Mouse (Mus musculus): ENCODE results near the gene Kbtbd12. TPM values are rescaled to one million over a fixed set of nuclear protein-coding genes. Genes with fewer than 3 reads are reported as not detected.

The Kbtbd12 gene
- polyA plus RNA-seq, 2 experiments: 0.78 to 0.95 TPM

- Histone ChIP-seq H3K27me3 (ENCODE audit: control insufficient read depth, insufficient read depth, low read length) (no peaks in the 10 kb centered on the region), H3K9ac (ENCODE audit: low read depth, low read length, severe bottlenecking) (no peak overlapping the region), H3K27ac (replicated peaks; ENCODE audit: low read depth, low read length) (no peak overlapping the region), H3K9me3 (ENCODE audit: control insufficient read depth, low read length) (peaks cover 4% of the 10 kb centered on the region; the same call in 1 of the 2 replicates), H3K36me3 (ENCODE audit: control insufficient read depth, insufficient read depth, low read length) (no peaks in the 10 kb centered on the region), H3K4me3 (replicated peaks; ENCODE audit: low read length) (no peak overlapping the region), H3K4me2 (replicated peaks; ENCODE audit: low read depth, low read length, severe bottlenecking) (no peak overlapping the region), H3K4me1 (ENCODE audit: control insufficient read depth, insufficient read depth, low read length) (no peaks in the 10 kb centered on the region)
- no peak for TF ChIP-seq POLR2A (IDR thresholded peaks at IDR 0.05; ENCODE audit: borderline replicate concordance, extremely low read depth, insufficient read depth, insufficient read length)
- WGBS: 67% methylated on average over 4 of the region's 4 CpGs
- DNase-seq (ENCODE audit: low spot score) (no peak), ATAC-seq (ENCODE audit: low FRiP score, low read depth) (no peak)
Measured at GRCm38 (mm10) chr6:88641346-88641920, 3.7 kb upstream of the Kbtbd12 start.

DNA sequence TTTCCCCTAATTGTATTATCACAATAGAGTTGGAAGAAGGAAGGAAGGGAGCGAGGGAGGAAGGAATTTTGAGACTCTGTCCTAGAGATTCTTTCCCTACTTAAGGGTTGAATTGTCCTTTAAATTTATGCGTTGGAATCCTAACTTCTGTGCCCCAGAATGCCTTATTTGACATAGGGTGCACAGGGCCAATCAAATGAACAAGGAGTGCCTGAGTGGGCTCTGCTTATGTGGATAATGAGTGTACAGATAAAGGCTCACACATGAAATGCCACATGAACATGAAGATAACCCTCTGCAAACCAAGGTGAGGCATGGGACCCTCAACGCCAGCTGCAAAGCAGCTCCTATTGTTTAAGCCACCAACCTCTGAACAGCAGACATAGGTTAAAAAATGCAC is 2.6 kb upstream of the Kbtbd12 start:
- H3K4me1 ChIP-seq (ENCODE audit: control insufficient read depth, insufficient read depth, low read length): no peaks in the 10 kb centered on the region
- no peak overlapping the region for H3K4me2 ChIP-seq (replicated peaks; ENCODE audit: low read depth, low read length, severe bottlenecking)
- WGBS: 47% methylated on average over 3 of the region's 3 CpGs
- no peaks in the 10 kb centered on the region for H3K27me3 ChIP-seq (ENCODE audit: control insufficient read depth, insufficient read depth, low read length)
- H3K9ac ChIP-seq (ENCODE audit: low read depth, low read length, severe bottlenecking): no peak overlapping the region
- H3K4me3 ChIP-seq (replicated peaks; ENCODE audit: low read length): no peak overlapping the region
- no peak for DNase-seq (ENCODE audit: low spot score)
- no peak for TF ChIP-seq POLR2A (IDR thresholded peaks at IDR 0.05; ENCODE audit: borderline replicate concordance, extremely low read depth, insufficient read depth, insufficient read length)
- H3K27ac ChIP-seq (replicated peaks; ENCODE audit: low read depth, low read length): no peak overlapping the region
- H3K36me3 ChIP-seq (ENCODE audit: control insufficient read depth, insufficient read depth, low read length): no peaks in the 10 kb centered on the region
- ATAC-seq (ENCODE audit: low FRiP score, low read depth): no peak
- peaks cover 4% of the 10 kb centered on the region; the same call in 1 of the 2 replicates for H3K9me3 ChIP-seq (ENCODE audit: control insufficient read depth, low read length)

DNA sequence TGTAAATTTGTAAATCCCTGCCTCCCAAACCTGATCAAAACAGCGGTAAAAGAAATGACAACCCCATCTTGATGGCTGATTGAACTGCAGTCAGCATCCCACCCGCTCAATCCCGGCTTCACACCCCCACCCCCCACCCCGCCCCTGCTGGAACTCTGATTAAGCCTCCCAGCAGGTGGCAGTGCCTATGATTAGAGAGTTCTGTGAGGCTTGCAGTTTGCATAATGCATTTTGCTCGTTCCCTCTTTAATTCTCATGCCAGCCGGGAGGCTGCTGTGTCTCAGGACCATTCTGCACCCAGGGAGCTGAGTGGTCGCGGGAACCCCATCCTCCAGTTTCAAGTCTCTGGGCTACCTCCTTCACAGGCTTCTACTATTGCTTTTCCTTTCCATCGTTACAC is 2.2 kb upstream of the Kbtbd12 start:
- no peaks in the 10 kb centered on the region for H3K36me3 ChIP-seq (ENCODE audit: control insufficient read depth, insufficient read depth, low read length)
- H3K4me2 ChIP-seq (replicated peaks; ENCODE audit: low read depth, low read length, severe bottlenecking): no peak overlapping the region
- 3% methylated on average over 9 of the region's 9 CpGs for WGBS
- H3K9me3 ChIP-seq (ENCODE audit: control insufficient read depth, low read length): peaks cover 4% of the 10 kb centered on the region; the same call in 1 of the 2 replicates
- ATAC-seq (ENCODE audit: low FRiP score, low read depth) (no peak), DNase-seq (ENCODE audit: low spot score) (no peak)
- H3K4me3 ChIP-seq (replicated peaks; ENCODE audit: low read length): no peak overlapping the region
- no peak overlapping the region for H3K27ac ChIP-seq (replicated peaks; ENCODE audit: low read depth, low read length)
- no peaks in the 10 kb centered on the region for H3K4me1 ChIP-seq (ENCODE audit: control insufficient read depth, insufficient read depth, low read length)
- no peak for TF ChIP-seq POLR2A (IDR thresholded peaks at IDR 0.05; ENCODE audit: borderline replicate concordance, extremely low read depth, insufficient read depth, insufficient read length)
- H3K27me3 ChIP-seq (ENCODE audit: control insufficient read depth, insufficient read depth, low read length): no peaks in the 10 kb centered on the region
- no peak overlapping the region for H3K9ac ChIP-seq (ENCODE audit: low read depth, low read length, severe bottlenecking)

GRCm38 (mm10) chr6:88639372-88639920 is 1.7 kb upstream of the Kbtbd12 start:
- ATAC-seq (ENCODE audit: low FRiP score, low read depth) (no peak), DNase-seq (ENCODE audit: low spot score) (no peak)
- Histone ChIP-seq H3K4me1 (ENCODE audit: control insufficient read depth, insufficient read depth, low read length) (no peaks in the 10 kb centered on the region), H3K4me2 (replicated peaks; ENCODE audit: low read depth, low read length, severe bottlenecking) (no peak overlapping the region), H3K4me3 (replicated peaks; ENCODE audit: low read length) (no peak overlapping the region), H3K9ac (ENCODE audit: low read depth, low read length, severe bottlenecking) (no peak overlapping the region), H3K27ac (replicated peaks; ENCODE audit: low read depth, low read length) (no peak overlapping the region), H3K9me3 (ENCODE audit: control insufficient read depth, low read length) (peaks cover 4% of the 10 kb centered on the region; the same call in 1 of the 2 replicates), H3K36me3 (ENCODE audit: control insufficient read depth, insufficient read depth, low read length) (no peaks in the 10 kb centered on the region), H3K27me3 (ENCODE audit: control insufficient read depth, insufficient read depth, low read length) (no peaks in the 10 kb centered on the region)
- 32% methylated on average over 6 of the region's 6 CpGs for WGBS
- TF ChIP-seq POLR2A (IDR thresholded peaks at IDR 0.05; ENCODE audit: borderline replicate concordance, extremely low read depth, insufficient read depth, insufficient read length): no peak

DNA sequence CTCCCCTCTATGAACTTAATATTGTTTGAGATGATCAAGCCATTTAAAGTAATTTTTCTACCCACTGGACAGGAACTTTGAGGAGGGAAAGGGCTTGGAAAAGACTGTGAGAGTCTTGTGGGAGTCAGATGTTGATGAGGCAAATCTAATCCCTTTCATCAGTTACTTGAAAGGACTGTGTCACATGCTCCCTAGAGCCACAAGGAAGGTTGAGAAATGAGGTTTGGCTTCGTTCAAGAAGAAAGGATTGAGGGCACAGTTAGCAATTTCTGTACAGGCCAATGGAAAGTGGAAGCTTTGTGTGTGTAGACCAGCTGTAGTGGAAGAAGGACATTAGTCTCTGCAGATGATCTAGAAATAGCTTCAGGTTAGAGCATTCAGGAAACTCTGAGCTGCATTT is 1.2 kb upstream of the Kbtbd12 start:
- H3K36me3 ChIP-seq (ENCODE audit: control insufficient read depth, insufficient read depth, low read length): no peaks in the 10 kb centered on the region
- no peak overlapping the region for H3K27ac ChIP-seq (replicated peaks; ENCODE audit: low read depth, low read length)
- DNase-seq (ENCODE audit: low spot score): no peak
- H3K4me3 ChIP-seq (replicated peaks; ENCODE audit: low read length): no peak overlapping the region
- no peaks in the 10 kb centered on the region for H3K27me3 ChIP-seq (ENCODE audit: control insufficient read depth, insufficient read depth, low read length)
- WGBS: 42% methylated on average over 1 of the region's 1 CpGs
- TF ChIP-seq POLR2A (IDR thresholded peaks at IDR 0.05; ENCODE audit: borderline replicate concordance, extremely low read depth, insufficient read depth, insufficient read length): no peak
- no peak overlapping the region for H3K4me2 ChIP-seq (replicated peaks; ENCODE audit: low read depth, low read length, severe bottlenecking)
- H3K9ac ChIP-seq (ENCODE audit: low read depth, low read length, severe bottlenecking): no peak overlapping the region
- no peaks in the 10 kb centered on the region for H3K4me1 ChIP-seq (ENCODE audit: control insufficient read depth, insufficient read depth, low read length)
- ATAC-seq (ENCODE audit: low FRiP score, low read depth): no peak
- peaks cover 4% of the 10 kb centered on the region; the same call in 1 of the 2 replicates for H3K9me3 ChIP-seq (ENCODE audit: control insufficient read depth, low read length)

All from limb, embryonic 14.5 days (tissue).